Mouse (Mus musculus) olfactory bulb, adult 2 months (tissue): ENCODE results near the gene Mocs1.

ENCODE experiments used
- CTCF ChIP-seq: fragments of 200-500 bp; IDR thresholded peaks from 2 replicates; pipeline ENCODE4 v1.5.1; 2012; ENCODE audit warnings: low read depth, mild to moderate bottlenecking, low read length, moderate library complexity; ENCODE audit not compliant: insufficient read depth
- POLR2A ChIP-seq: fragments of 200-500 bp; IDR thresholded peaks from 2 replicates; pipeline ENCODE4 v1.6.1; 2012; ENCODE audit warnings: mild to moderate bottlenecking, low read depth, low read length, moderate library complexity; ENCODE audit not compliant: insufficient read depth

DNA sequence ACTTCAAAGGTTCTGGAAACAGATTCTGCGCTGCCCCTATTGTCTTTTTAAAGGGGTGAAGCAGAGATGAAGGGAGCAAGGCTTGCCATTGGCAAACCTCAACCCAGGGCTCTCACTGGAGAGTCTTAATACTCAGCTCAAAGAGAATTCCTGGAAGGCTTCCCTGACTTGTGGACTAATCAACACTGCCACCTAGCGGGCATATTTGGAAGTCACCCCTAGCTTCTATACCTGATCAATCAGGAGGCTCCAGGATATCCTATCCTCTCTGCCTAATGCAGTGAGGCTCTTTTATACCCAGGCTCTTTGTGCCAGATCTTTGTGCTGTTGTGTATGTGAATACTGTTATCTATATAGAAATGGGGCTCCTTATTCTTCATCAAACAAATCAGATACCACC is 28.0 kb upstream of the Mocs1 start:
- TF ChIP-seq POLR2A (no peak), CTCF (no peak)
